Mouse (Mus musculus): ENCODE results near the gene Hsdl2.

GRCm38 (mm10) chr4:59548011-59548559 is 33.3 kb upstream of the Hsdl2 start:
- TF ChIP-seq CTCF (IDR thresholded peaks at IDR 0.05; ENCODE audit: borderline replicate concordance, insufficient read depth, low read length) (no peak), POLR2A (IDR thresholded peaks at IDR 0.05; ENCODE audit: low read depth, low read length) (no peak)

Measured in embryonic fibroblast, embryonic 13.5 days (primary cell).